Mouse (Mus musculus): ENCODE measurements around the gene Stard9. TPM values are rescaled to one million over a fixed set of nuclear protein-coding genes. Genes with fewer than 3 reads are reported as not detected.
"Not testable (repeated sequence)": the region's sequence is repeated elsewhere in the genome, so short reads cannot be mapped to it uniquely, and the experiment has no call there.

Gene Stard9
- total RNA-seq, 2 experiments from 2014 or later = 7.1 to 10.2 TPM

GRCm38 (mm10) chr2:120652256-120652924 lies 23.5 kb downstream of the Stard9 start:
- DNase-seq (ENCODE audit: low spot score in 2 of 2) = no peak
- intact Hi-C loops (cut with DNase I) = loop anchor here (10.0 kb wide), 1 partner anchor 178 kb away; no protein-coding TSS in a partner anchor

GRCm38 (mm10) chr2:120652925-120653284 lies 24.0 kb downstream of the Stard9 start:
- intact Hi-C loops (cut with DNase I) = loop anchor here (10.0 kb wide), 1 partner anchor 178 kb away; no protein-coding TSS in a partner anchor
- DNase-seq (ENCODE audit: low spot score in 2 of 2) = no peak

GRCm38 (mm10) chr2:120654693-120655092 lies 25.8 kb downstream of the Stard9 start:
- no peak for DNase-seq (ENCODE audit: low spot score in 2 of 2)
- intact Hi-C loops (cut with DNase I) = loop anchor here (10.0 kb wide), 1 partner anchor 180 kb away; no protein-coding TSS in a partner anchor

- intact Hi-C loops (cut with DNase I) = loop anchor here (10.0 kb wide), 1 partner anchor 181 kb away; no protein-coding TSS in a partner anchor
- no peak for DNase-seq (ENCODE audit: low spot score in 2 of 2)
These were observed 27.0 kb downstream of the Stard9 start for GRCm38 (mm10) chr2:120655905-120656304.

GRCm38 (mm10) chr2:120656711-120657110 lies 27.8 kb downstream of the Stard9 start:
- no peak for DNase-seq (ENCODE audit: low spot score in 2 of 2)
- intact Hi-C loops (cut with DNase I) = loop anchor here (10.0 kb wide), 1 partner anchor 182 kb away; no protein-coding TSS in a partner anchor

DNA sequence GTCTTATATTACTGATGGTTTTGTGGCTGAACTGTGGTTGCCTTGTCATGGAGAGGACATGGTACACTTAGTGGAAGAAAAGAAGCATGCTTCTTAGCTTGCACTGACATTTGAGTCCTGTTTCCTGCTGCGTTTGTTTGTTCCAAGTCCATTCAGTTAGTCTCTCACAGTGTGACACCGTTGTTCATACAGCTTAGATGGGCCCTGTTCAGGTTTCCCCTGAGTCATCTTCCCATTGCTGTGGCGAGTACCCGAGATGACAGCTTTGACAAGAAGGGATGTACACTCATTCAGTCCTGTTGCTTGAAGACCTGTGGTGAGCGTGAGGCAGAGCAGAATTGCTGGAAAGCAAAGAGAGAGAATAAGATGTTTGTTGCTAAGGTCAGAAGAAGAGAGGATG lies 29.6 kb downstream of the Stard9 start:
- intact Hi-C loops (cut with DNase I) = loop anchor here (10.0 kb wide), 1 partner anchor 184 kb away; no protein-coding TSS in a partner anchor
- DNase-seq (ENCODE audit: low spot score in 2 of 2) = no peak

GRCm38 (mm10) chr2:120659318-120659717 lies 30.4 kb downstream of the Stard9 start:
- intact Hi-C loops (cut with DNase I) = loop anchor here (10.0 kb wide), 1 partner anchor 185 kb away; no protein-coding TSS in a partner anchor
- DNase-seq (ENCODE audit: low spot score in 2 of 2) = no peak

DNA sequence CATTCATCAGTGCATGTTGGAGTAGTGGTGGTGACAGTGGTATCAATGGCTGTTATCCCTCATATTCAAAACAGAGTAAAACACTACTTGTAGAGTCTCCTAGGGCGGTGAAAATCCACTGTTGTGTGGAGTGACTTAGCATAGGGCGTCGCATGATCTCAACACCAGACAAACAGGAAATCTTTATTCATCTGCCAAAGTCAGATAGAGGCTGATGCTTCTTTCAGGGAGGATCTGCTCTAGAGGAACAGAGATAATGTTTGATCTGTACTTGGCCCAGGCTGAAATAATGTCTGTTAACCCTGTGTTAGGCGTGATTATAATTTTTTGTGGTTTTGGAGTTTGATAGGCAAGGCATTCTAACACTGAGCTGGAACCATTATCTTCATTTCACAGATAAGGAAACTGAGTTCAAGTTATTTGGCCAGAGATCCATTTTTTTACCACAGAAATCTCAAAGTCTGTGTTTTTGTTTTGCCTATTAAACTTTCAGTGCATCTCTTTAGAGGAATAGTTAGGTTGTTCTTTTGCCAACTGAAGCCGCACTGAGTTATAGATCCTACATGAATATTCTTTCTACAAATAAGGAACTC lies 31.7 kb downstream of the Stard9 start:
- no peak for DNase-seq (ENCODE audit: low spot score in 2 of 2)
- intact Hi-C loops (cut with DNase I) = no loop called here

DNA sequence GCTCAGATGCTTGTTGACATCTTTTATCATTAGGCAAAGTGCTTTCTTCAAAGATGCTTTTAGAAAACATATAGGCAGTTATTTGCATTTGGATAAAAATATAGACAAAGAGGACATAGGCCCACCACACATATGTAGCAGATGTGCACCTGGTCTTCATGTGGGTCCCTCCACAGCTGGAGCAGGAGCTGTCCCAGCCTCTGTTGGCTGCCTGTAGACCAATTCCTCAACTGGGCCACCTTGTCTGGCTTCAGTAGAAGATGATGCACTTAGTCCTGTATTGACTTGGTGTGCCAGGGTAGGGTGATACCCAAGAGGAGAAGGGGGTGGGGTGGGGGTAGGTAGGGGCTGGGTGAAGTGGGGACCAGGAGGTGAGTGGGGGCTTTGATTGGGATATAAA lies 33.8 kb downstream of the Stard9 start:
- intact Hi-C loops (cut with DNase I) = no loop called here
- DNase-seq (ENCODE audit: low spot score in 2 of 2) = no peak

DNA sequence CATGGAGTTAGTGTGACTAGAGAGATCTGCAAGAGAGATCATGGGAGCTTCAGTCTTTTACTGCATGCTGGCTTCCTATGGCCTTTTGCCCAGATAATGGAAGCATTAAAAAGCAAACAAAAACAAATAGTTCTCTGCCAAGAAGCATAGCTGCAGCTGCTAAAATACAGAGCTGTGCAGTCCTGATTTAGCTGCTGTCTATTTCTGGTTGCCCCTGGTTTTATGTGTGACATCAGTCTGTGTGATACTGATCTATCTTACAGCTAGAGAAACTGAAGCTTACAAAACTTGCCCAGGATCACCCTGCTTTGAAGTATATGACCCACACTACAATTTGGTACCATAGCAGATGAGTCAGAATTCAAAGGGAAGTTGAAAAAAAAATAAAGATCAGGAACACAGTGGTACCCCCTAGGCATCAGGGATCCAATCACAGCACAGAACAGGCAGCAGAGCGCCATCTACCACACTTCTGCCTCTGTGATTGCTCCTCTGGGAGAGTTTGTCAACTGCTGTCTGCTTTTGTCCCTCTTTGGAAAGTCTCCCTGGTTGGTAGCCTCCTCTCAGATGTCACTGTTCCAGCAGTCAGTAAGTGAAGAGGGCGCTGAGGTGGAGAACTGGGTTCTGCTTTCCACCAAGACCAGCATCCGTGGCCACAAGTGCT lies 34.7 kb downstream of the Stard9 start:
- no peak for DNase-seq (ENCODE audit: low spot score in 2 of 2)
- intact Hi-C loops (cut with DNase I) = no loop called here

- intact Hi-C loops (cut with DNase I) = no loop called here
- DNase-seq (ENCODE audit: low spot score in 2 of 2) = no peak
These were observed 38.5 kb downstream of the Stard9 start for GRCm38 (mm10) chr2:120667446-120667845.

DNA sequence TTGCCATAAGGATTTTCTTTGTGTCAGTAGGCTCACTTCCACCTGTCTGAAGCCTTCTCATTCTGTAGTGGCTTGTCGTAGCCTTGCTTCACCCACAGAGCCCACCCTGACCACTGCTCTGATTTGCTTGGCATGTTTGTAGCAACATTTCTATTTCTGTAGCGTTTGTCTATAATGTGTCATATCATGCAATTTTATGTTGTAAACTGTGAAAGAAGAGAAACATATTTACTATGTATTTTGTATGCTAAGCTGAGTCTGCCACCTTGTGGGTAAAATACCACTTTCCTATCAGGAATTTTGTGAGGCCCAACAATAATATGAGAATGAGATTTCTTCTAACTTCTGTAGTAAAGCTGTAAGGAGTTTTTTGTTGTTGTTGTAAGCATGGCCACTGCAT lies 41.3 kb downstream of the Stard9 start:
- DNase-seq (ENCODE audit: low spot score in 2 of 2) = no peak
- intact Hi-C loops (cut with DNase I) = no loop called here

- intact Hi-C loops (cut with DNase I); DNase-seq (ENCODE audit: low spot score in 2 of 2): not testable (repeated sequence)
These were observed 52.2 kb downstream of the Stard9 start for GRCm38 (mm10) chr2:120681151-120681550.

GRCm38 (mm10) chr2:120697767-120698166 lies 68.8 kb downstream of the Stard9 start:
- intact Hi-C loops (cut with DNase I) = no loop called here

GRCm38 (mm10) chr2:120700379-120700885 lies 71.5 kb downstream of the Stard9 start:
- intact Hi-C loops (cut with DNase I) = no loop called here
- no peak for DNase-seq (ENCODE audit: low spot score in 2 of 2)

More at GRCm38 (mm10) chr2:120697767-120698166, 68.8 kb downstream of the Stard9 start:
- no peak for DNase-seq (ENCODE audit: low spot score in 2 of 2)

GRCm38 (mm10) chr2:120702675-120703074 lies 73.8 kb downstream of the Stard9 start:
- no peak for DNase-seq (ENCODE audit: low spot score in 2 of 2)
- intact Hi-C loops (cut with DNase I) = no loop called here

- no peak for DNase-seq (ENCODE audit: low spot score in 2 of 2)
- intact Hi-C loops (cut with DNase I) = no loop called here
These were observed 78.1 kb downstream of the Stard9 start for GRCm38 (mm10) chr2:120707041-120707440.

- intact Hi-C loops (cut with DNase I) = no loop called here
- DNase-seq (ENCODE audit: low spot score in 2 of 2) = no peak
These were observed 81.2 kb downstream of the Stard9 start for GRCm38 (mm10) chr2:120710154-120710553.

DNA sequence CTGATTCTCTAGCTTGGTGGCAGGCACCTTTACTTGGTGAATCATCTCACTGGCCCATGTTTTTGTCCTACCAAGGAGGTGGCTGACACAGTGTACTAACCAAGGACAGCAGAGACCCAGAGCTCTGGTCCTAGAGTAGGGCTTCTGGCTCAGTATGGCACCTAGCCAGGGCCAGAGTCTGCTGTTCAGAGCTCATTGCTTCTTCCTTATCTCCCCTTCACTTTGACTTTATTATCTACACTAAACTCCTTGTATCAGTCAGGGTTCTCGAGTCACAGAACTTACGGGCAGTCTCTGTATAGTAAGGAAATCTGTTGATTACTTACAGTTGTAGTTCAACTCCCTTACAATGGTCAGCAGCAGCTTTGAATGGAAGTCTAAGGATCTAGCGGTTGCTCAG lies 82.0 kb downstream of the Stard9 start:
- no peak for DNase-seq (ENCODE audit: low spot score in 2 of 2)
- intact Hi-C loops (cut with DNase I) = no loop called here

- DNase-seq (ENCODE audit: low spot score in 2 of 2) = no peak
- intact Hi-C loops (cut with DNase I) = no loop called here
These were observed 84.5 kb downstream of the Stard9 start for GRCm38 (mm10) chr2:120713441-120713840.
